Mouse (Mus musculus) cerebellum, postnatal 14 days (tissue): ENCODE measurements at regions not wholly inside any gene's neighbourhood (a gene's known extent, or its start where the extent isn't known, plus 50 kb on each side); places are given as distances from the start of the nearest gene placed in this dataset.
A peak's percentile ranks its signal among the peaks of the same experiment; 100 is the strongest.

Experiments
- DNase-seq, 2 experiments: peaks; one replicate each; pipeline ENCODE4 v3.0.0; 2021; ENCODE audit warnings: mixed read lengths in 2 of 2

- DNase-seq = no peak
Observed at GRCm38 (mm10) chr12:90946528-90946918, 208.3 kb upstream of the Dio2 start.

DNA sequence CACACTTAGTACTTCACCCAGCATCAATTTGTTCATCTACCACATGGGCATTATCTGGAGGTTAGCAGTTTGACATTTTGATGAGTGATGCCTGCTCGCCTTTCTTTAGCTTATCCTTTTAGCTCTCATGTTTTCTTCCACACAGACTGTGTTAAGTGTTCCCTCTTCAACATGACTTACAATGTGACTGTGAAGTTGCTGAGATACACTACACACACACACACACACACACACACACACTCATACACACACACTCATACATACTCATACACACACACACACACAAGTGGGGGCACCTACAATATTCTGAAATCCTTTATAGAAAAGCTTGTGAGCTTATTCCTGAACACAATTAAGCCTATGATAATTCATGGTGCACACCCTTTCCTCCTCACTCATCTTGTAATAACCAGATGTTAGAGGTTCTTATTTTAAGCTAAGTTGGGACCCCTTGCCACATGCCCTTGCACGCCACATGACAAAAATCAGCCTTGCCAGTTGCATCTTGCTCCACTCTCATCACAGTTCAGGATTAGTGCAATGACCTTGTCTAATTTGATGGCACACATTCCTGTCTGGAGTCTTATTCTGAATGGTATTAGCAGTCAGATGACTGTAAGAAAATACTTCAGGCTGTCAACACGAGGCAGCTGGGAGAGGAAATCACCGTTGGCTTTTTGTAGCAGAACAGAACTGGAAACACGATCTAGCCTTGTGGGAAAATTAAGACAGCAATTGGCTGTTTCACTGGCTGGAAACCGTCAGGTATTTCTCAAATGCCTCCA lies 207.7 kb upstream of the Dio2 start:
- DNase-seq = no peak

- no peak for DNase-seq
Observed at GRCm38 (mm10) chr12:90932684-90933083, 194.4 kb upstream of the Dio2 start.

- DNase-seq = peak; percentile 77 to 85
Observed at GRCm38 (mm10) chr12:90932201-90932600, 194.0 kb upstream of the Dio2 start.

DNA sequence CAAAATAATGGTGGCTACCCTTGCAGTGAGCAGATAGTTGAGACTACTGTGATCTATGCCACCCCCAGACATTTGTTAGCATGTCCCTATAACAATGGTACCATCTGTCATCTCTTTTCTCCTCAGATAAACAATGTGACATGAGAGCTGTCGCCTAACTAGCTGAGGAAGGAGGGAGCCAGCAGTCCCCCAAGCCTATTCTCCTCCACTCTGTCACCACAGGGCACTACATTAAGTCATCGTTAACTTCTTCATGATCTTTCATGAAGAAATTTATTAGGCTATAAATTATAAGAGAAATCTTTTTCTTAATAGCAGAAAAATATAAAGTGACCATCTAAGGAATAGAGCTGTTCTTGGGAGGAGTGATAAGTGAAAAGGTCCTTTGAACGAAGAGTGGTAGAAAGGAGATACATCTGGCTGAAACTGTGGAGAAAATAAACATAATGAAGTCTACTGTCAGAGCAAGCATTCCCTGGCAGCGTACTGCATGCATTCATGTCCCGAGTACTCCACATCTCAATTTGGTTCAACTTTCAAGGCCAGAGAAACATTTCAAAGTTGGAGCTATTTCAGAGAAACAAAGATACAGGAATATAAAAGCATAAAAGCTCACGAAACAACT lies 192.0 kb upstream of the Dio2 start:
- no peak for DNase-seq

DNA sequence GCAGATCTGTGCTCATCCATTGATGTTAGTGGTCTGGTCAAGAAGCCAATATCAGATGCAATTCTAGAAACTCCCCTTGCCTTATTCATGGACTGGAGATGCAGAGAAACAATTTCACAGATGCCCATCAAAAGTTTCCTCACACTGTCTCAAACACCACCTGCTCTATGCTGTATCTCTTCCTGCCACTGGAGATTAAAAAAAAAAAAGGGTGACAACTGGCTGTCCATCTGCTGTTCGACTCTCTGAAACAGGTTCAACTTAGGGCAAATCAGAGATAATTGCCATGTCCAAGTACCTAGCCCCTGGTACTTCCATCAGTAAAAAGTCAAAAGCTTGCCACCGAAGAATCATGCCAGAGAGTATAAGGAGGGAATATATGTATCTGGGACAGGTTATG lies 185.4 kb upstream of the Dio2 start:
- no peak for DNase-seq

- DNase-seq = no peak
Observed at GRCm38 (mm10) chr12:90923148-90923547, 184.9 kb upstream of the Dio2 start.

DNA sequence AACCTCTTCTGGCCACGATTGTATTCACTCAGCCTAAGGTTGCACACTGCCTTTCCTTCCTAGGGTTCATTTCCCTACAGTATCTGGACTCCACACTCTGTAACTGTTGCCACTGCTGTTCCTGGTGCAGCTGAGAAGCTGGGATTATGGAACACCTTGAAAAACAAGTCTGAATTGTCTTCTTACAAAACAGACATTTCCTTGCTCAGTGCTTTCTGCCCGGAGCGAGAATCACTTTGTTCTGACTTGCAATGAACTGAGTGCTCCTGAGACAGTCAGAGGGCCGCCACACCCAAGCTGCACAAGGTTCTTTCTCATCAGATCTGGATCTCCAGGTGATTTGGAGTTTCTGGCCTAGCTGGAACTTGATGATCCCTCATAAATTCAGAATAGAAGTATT lies 183.0 kb upstream of the Dio2 start:
- DNase-seq = no peak

GRCm38 (mm10) chr12:90915929-90916713 lies 177.9 kb upstream of the Dio2 start:
- peak; percentile 29 to 35 for DNase-seq

- DNase-seq = peak in 1 of 2 experiments; percentile 13
Observed at GRCm38 (mm10) chr12:90903991-90904390, 165.8 kb upstream of the Dio2 start.

- peak in 1 of 2 experiments; percentile 9 for DNase-seq
Observed at GRCm38 (mm10) chr12:90893655-90894370, 155.6 kb upstream of the Dio2 start.

- DNase-seq = no peak
Observed at GRCm38 (mm10) chr12:90876230-90877005, 138.2 kb upstream of the Dio2 start.

- no peak for DNase-seq
Observed at GRCm38 (mm10) chr12:90874840-90875239, 136.6 kb upstream of the Dio2 start.

DNA sequence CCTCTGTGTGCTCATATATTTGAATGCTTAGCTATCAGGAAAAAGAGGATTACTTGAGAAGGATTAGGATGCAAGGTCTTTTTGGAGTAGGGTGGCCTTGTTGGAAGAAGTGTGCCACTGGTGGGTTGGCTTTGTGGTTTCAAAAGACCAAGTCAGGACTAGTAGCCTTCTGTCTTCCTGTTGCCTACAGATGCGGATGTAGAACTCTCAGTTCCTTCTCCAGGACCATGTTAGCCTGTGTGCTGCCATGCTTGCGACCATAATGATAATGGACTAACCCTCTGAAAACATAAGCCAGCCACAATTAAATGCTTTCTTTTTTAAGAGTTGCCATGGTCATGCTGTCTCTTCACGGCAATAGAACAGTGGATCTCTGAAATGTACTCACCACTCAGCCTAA lies 135.7 kb upstream of the Dio2 start:
- DNase-seq = no peak

- DNase-seq = no peak
Observed at GRCm38 (mm10) chr12:90866597-90866996, 128.4 kb upstream of the Dio2 start.

GRCm38 (mm10) chr12:90862632-90863031 lies 124.4 kb upstream of the Dio2 start:
- no peak for DNase-seq

DNA sequence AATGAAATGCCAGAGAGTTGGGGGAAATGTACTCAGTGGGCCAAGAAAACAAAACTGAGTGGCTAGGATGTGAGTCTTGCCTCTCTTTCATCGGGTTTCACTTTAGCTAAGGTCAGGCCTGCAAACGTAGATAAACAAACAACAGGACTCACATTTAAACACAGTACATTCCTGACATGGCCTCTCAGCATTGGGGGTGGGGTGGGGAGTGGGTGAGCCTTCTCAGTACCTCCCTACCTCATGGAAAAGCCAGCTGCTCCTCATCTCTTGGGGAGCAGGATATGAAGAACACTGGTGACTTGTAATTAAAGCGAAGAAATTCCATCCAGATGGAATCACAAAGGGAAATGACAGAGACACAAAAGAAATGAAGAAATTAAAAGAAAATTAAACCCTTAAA lies 119.5 kb upstream of the Dio2 start:
- no peak for DNase-seq

DNA sequence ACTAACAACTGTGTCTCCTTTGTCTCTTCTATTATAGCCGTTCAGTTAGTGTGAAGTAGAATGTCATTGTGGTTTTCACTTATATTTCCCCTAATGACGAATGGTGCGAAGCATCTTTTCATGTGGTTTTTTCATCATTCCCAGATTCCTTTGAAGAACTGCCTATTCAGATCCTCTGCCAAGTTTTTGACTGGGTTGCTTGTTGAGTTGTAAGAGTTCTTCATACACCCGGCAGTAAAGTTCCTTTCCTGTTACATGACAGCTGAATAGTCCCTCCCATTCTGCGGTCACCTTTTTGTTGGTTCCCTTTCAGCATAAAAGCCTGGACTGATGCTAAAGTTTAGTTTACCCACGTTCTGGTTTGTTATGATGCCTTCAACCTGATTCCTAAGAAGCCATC lies 72.4 kb upstream of the Dio2 start:
- no peak for DNase-seq

DNA sequence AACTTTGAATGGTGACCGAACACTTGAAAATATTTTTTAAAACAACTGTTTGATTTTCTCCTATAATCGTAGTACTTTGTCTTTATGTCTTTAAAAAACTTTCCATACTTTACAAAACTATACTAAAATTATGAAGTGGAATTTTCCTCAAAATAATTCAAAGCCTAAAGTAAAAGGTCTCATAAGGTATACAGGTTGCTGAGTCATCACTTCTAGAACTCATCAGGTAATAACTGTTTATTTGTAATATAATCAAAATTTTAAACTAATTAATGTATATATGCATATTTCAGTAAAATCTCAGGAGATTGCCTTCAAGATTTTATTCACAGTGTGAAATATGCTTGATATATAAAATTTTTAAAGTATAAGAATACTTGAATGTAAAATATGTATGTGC lies 52.3 kb upstream of the Dio2 start:
- no peak for DNase-seq
